Mouse (Mus musculus) heart, embryonic 13.5 days (tissue): ENCODE measurements around the gene Nfib. TPM values are rescaled to one million over a fixed set of nuclear protein-coding genes. Genes with fewer than 3 reads are reported as not detected.

Experiments
- ATAC-seq: fragments of 200-750 bp; cut with Nextera tagmentation; 2 replicates; pipeline ENCODE4 v1.8.0; 2017; ENCODE audit warnings: moderate TSS enrichment; ENCODE audit not compliant: insufficient number of reproducible peaks, low FRiP score, low TSS enrichment; ENCODE audit errors: extremely low read depth
- H3K27ac ChIP-seq: fragments of 300-500 bp; sonication (generic); replicated peaks from 2 replicates; pipeline ENCODE4 v1.5.1; 2015; ENCODE audit warnings: moderate library complexity, mild to moderate bottlenecking, inconsistent platforms
- H3K27me3 ChIP-seq: fragments of 300-500 bp; sonication (generic); replicated peaks from 2 replicates; pipeline ENCODE4 v1.6.1; 2015; ENCODE audit warnings: mild to moderate bottlenecking, inconsistent platforms
- H3K36me3 ChIP-seq: fragments of 300-500 bp; sonication (generic); 2 replicates; pipeline ENCODE4 v1.6.1; 2015; ENCODE audit warnings: mild to moderate bottlenecking, inconsistent platforms
- H3K4me1 ChIP-seq: fragments of 300-500 bp; sonication (generic); 2 replicates; pipeline ENCODE4 v1.6.1; 2015; ENCODE audit warnings: inconsistent platforms
- H3K4me2 ChIP-seq: fragments of 300-500 bp; sonication (generic); 2 replicates; pipeline ENCODE4 v1.6.1; 2015; ENCODE audit warnings: inconsistent platforms, mild to moderate bottlenecking, moderate library complexity
- H3K4me3 ChIP-seq: fragments of 300-500 bp; sonication (generic); 2 replicates; pipeline ENCODE4 v1.5.1; 2015; ENCODE audit warnings: moderate library complexity, mild to moderate bottlenecking, inconsistent platforms
- H3K9ac ChIP-seq: fragments of 300-500 bp; sonication (generic); 2 replicates; pipeline ENCODE4 v1.6.1; 2015; ENCODE audit warnings: inconsistent platforms, mild to moderate bottlenecking, moderate library complexity
- H3K9me3 ChIP-seq: fragments of 300-500 bp; sonication (generic); 2 replicates; pipeline ENCODE4 v1.6.1; 2016; ENCODE audit warnings: inconsistent platforms
- WGBS: fragments of 180-500 bp; shearing (Covaris S2); methylation state at CpG from one replicate; pipeline ENCODE4 v1.1.7; 2015; ENCODE audit warnings: mixed read lengths; 5-methylcytosine and 5-hydroxymethylcytosine counted together
- polyA plus RNA-seq: library from polyadenylated mRNA; unstranded; fragments of >200 nt; fragmentation: Nextera tagmentation; extraction: Ambion mirVana; gene quantifications from 2 replicates; pipeline ENCODE4 v1.2.1, GENCODE M21; 2015

The Nfib gene
- polyA plus RNA-seq, 1 experiment from 2014 or later, result 53.0 TPM

GRCm38 (mm10) chr4:82644797-82645196, 60.8 kb downstream of the Nfib start:
- H3K4me1 ChIP-seq, result peaks cover 14% of the 10 kb centered on the region
- H3K36me3 ChIP-seq, result no peaks in the 10 kb centered on the region
- H3K9me3 ChIP-seq, result no peaks in the 10 kb centered on the region
- no peak overlapping the region for H3K4me3 ChIP-seq
- H3K4me2 ChIP-seq, result no peak overlapping the region
- H3K9ac ChIP-seq, result no peak overlapping the region
- no peak overlapping the region for H3K27ac ChIP-seq
- no peaks in the 10 kb centered on the region for H3K27me3 ChIP-seq
- WGBS, result 66% methylated on average over 9 of the region's 9 CpGs
- ATAC-seq, result no peak

GRCm38 (mm10) chr4:82643734-82644085, 61.8 kb downstream of the Nfib start:
- ATAC-seq, result no peak
- Histone ChIP-seq H3K9me3 (no peaks in the 10 kb centered on the region), H3K27me3 (no peaks in the 10 kb centered on the region), H3K4me1 (peaks cover 14% of the 10 kb centered on the region), H3K36me3 (no peaks in the 10 kb centered on the region), H3K4me2 (no peak overlapping the region), H3K9ac (no peak overlapping the region), H3K4me3 (no peak overlapping the region), H3K27ac (no peak overlapping the region)
- 79% methylated on average over 5 of the region's 5 CpGs for WGBS

- Histone ChIP-seq H3K4me1 (peaks cover 14% of the 10 kb centered on the region), H3K9me3 (no peaks in the 10 kb centered on the region), H3K36me3 (no peaks in the 10 kb centered on the region), H3K27ac (no peak overlapping the region), H3K27me3 (no peaks in the 10 kb centered on the region), H3K9ac (no peak overlapping the region), H3K4me2 (no peak overlapping the region), H3K4me3 (no peak overlapping the region)
- 46% methylated on average over 6 of the region's 6 CpGs for WGBS
- no peak for ATAC-seq
Measured at GRCm38 (mm10) chr4:82643022-82643733, 62.4 kb downstream of the Nfib start.

GRCm38 (mm10) chr4:82641066-82641680, 64.4 kb downstream of the Nfib start:
- Histone ChIP-seq H3K9me3 (no peaks in the 10 kb centered on the region), H3K4me1 (peaks cover 14% of the 10 kb centered on the region), H3K9ac (no peak overlapping the region), H3K27me3 (no peaks in the 10 kb centered on the region), H3K27ac (no peak overlapping the region), H3K4me3 (no peak overlapping the region), H3K4me2 (no peak overlapping the region), H3K36me3 (no peaks in the 10 kb centered on the region)
- ATAC-seq, result no peak
- 52% methylated on average over 5 of the region's 5 CpGs for WGBS

GRCm38 (mm10) chr4:82638251-82638650, 67.3 kb downstream of the Nfib start:
- no peak for ATAC-seq
- Histone ChIP-seq H3K27me3 (no peaks in the 10 kb centered on the region), H3K36me3 (no peaks in the 10 kb centered on the region), H3K9me3 (0 out of 2 replicates have a peak, but pooled peaks cover 2% of the 10 kb centered on the region), H3K4me3 (no peak overlapping the region), H3K27ac (no peak overlapping the region), H3K9ac (no peak overlapping the region), H3K4me2 (no peak overlapping the region), H3K4me1 (peaks cover 20% of the 10 kb centered on the region)
- WGBS, result 87% methylated on average over 9 of the region's 9 CpGs

GRCm38 (mm10) chr4:82637633-82638032, 67.9 kb downstream of the Nfib start:
- H3K36me3 ChIP-seq, result no peaks in the 10 kb centered on the region
- no peaks in the 10 kb centered on the region for H3K27me3 ChIP-seq
- no peak overlapping the region for H3K4me3 ChIP-seq
- no peak overlapping the region for H3K4me2 ChIP-seq
- H3K9me3 ChIP-seq, result 0 out of 2 replicates have a peak, but pooled peaks cover 2% of the 10 kb centered on the region
- no peak for ATAC-seq
- peaks cover 20% of the 10 kb centered on the region for H3K4me1 ChIP-seq
- H3K27ac ChIP-seq, result no peak overlapping the region
- 76% methylated on average over 4 of the region's 4 CpGs for WGBS
- no peak overlapping the region for H3K9ac ChIP-seq

- peaks cover 15% of the 10 kb centered on the region for H3K4me1 ChIP-seq
- H3K4me3 ChIP-seq, result no peak overlapping the region
- no peak overlapping the region for H3K27ac ChIP-seq
- no peak overlapping the region for H3K4me2 ChIP-seq
- 0 out of 2 replicates have a peak, but pooled peaks cover 2% of the 10 kb centered on the region for H3K9me3 ChIP-seq
- H3K36me3 ChIP-seq, result no peaks in the 10 kb centered on the region
- no peaks in the 10 kb centered on the region for H3K27me3 ChIP-seq
- no peak for ATAC-seq
- H3K9ac ChIP-seq, result no peak overlapping the region
- 67% methylated on average over 5 of the region's 5 CpGs for WGBS
Measured at GRCm38 (mm10) chr4:82636658-82637057, 68.9 kb downstream of the Nfib start.

- no peak overlapping the region for H3K27ac ChIP-seq
Measured at GRCm38 (mm10) chr4:82635881-82636280, 69.7 kb downstream of the Nfib start.

GRCm38 (mm10) chr4:82635118-82635517, 70.4 kb downstream of the Nfib start:
- Histone ChIP-seq H3K9me3 (0 out of 2 replicates have a peak, but pooled peaks cover 2% of the 10 kb centered on the region), H3K27me3 (no peaks in the 10 kb centered on the region), H3K27ac (no peak overlapping the region), H3K4me3 (no peak overlapping the region), H3K36me3 (no peaks in the 10 kb centered on the region), H3K4me1 (0 out of 2 replicates have a peak, but pooled peaks cover 6% of the 10 kb centered on the region), H3K9ac (no peak overlapping the region), H3K4me2 (no peak overlapping the region)
- 74% methylated on average over 11 of the region's 11 CpGs for WGBS
- ATAC-seq, result no peak

More at GRCm38 (mm10) chr4:82635881-82636280, 69.7 kb downstream of the Nfib start:
- Histone ChIP-seq H3K4me1 (peaks cover 7% of the 10 kb centered on the region), H3K36me3 (no peaks in the 10 kb centered on the region), H3K4me3 (no peak overlapping the region), H3K27me3 (no peaks in the 10 kb centered on the region), H3K9me3 (0 out of 2 replicates have a peak, but pooled peaks cover 2% of the 10 kb centered on the region), H3K4me2 (no peak overlapping the region), H3K9ac (no peak overlapping the region)
- ATAC-seq, result no peak
- WGBS, result 55% methylated on average over 5 of the region's 5 CpGs

- no peak overlapping the region for H3K27ac ChIP-seq
- H3K9ac ChIP-seq, result no peak overlapping the region
- WGBS, result 81% methylated on average over 7 of the region's 7 CpGs
- H3K4me2 ChIP-seq, result no peak overlapping the region
- no peaks in the 10 kb centered on the region for H3K27me3 ChIP-seq
- no peaks in the 10 kb centered on the region for H3K36me3 ChIP-seq
- H3K9me3 ChIP-seq, result 0 out of 2 replicates have a peak, but pooled peaks cover 2% of the 10 kb centered on the region
- no peak overlapping the region for H3K4me3 ChIP-seq
- no peak for ATAC-seq
- 0 out of 2 replicates have a peak, but pooled peaks cover 6% of the 10 kb centered on the region for H3K4me1 ChIP-seq
Measured at GRCm38 (mm10) chr4:82634365-82634764, 71.2 kb downstream of the Nfib start.

- Histone ChIP-seq H3K27me3 (no peaks in the 10 kb centered on the region), H3K4me2 (no peak overlapping the region), H3K4me3 (no peak overlapping the region), H3K4me1 (peaks cover 32% of the 10 kb centered on the region), H3K9ac (no peak overlapping the region), H3K36me3 (no peaks in the 10 kb centered on the region), H3K27ac (peak overlapping the region; percentile 81; the same call in 1 of the 2 replicates), H3K9me3 (no peaks in the 10 kb centered on the region)
- no peak for ATAC-seq
- 71% methylated on average over 8 of the region's 8 CpGs for WGBS
Measured at GRCm38 (mm10) chr4:82624285-82625045, 81.1 kb downstream of the Nfib start.
